Mouse (Mus musculus) left cerebral cortex, postnatal 36 days (tissue): ENCODE data around the gene Dusp16. TPM values are rescaled to one million over a fixed set of nuclear protein-coding genes. Genes with fewer than 3 reads are reported as not detected.

ENCODE experiments used
- DNase-seq, 2 experiments: peaks; one replicate each; pipeline ENCODE4 v3.0.0; 2021 to 2022; ENCODE audit warnings: low spot score in 2 of 2, mixed read lengths in 1 of 2
- intact Hi-C: fragments of 180-260 bp; cut with DNase I; formaldehyde crosslinking; loops from one replicate; pipeline ENCODE4 v1.15.1; 2025
- total RNA-seq, 2 experiments: library from RNA; stranded (reverse); gene quantifications; 2 replicates each; pipeline ENCODE4 v1.2.3; 2021

Gene Dusp16
- total RNA-seq = 10 to 100 TPM in 1 of 2 experiments, 1 to 10 TPM in 1; 8.0 to 12.7 TPM

DNA sequence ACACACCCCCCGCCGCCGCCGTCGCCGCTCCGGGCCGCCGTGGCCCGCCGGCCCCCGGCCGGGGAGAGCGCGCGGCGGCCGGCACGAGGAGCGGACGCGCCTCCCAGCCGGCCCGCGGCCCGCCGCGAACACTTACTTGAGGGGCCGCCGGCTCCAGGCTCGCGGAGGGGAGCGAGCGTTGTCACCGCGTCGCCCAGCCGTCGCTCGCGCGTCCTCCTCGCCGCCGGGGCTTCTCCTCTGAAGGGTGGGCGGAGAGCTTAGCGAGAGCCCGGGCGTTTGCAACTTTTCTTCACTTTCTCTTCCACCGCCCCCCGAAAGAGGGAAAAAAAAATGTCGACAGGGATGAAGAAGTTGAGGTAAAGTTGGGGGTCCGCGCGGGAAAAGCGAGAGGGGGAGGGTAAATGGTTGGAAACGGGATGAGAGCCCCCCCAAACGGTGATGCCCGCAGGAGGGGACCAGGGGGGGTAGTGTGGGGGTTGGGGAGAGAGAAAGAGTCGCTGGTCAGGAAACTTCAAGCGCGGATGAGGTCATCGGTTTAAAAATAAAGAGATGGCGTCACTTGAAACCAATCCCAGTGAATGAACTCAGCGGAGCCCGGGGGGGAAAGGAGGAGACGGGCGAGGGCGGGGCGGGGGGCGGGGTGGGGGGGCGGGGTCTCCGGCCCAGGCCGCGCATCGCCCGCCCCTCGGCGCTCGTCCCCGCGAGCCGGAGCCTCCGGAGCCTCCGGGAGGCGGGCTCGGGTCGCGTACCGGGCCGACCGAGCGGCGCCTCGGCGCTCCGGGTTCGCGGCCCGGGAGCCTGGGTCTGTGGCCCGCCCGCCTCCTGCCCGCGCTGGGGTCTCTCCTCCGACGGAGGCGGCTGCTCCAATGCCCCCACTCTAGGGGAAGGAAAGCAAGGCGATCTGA is at the start of gene Dusp16:
Dusp16 (minus strand) TSS at position 485 of the 905 bp plus-strand sequence.
- DNase-seq = peak; percentile 77

DNA sequence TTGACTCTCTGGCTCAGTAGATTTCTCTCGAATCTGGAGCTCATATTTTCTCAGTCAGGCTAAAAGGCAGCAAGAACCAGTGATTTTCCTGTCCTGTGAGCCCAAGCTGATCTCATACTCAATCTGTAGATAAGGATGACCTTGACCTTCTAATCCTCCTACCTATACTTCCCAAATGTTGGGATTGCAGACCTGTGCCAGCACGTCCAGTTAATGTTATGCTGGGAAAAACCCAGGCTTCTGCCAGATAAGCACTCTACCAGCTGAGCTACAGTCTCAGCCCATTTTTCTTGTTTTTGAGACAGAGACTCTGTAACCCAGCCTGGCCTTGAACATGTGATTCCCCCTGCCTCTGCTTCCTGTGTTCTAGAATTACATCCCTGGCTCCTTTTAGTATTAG is 47.9 kb upstream of the Dusp16 start:
- no peak for DNase-seq
- intact Hi-C loops = no loop called here

More for the DNA sequence above, at the start of gene Dusp16:
- intact Hi-C loops = no loop called here

DNA sequence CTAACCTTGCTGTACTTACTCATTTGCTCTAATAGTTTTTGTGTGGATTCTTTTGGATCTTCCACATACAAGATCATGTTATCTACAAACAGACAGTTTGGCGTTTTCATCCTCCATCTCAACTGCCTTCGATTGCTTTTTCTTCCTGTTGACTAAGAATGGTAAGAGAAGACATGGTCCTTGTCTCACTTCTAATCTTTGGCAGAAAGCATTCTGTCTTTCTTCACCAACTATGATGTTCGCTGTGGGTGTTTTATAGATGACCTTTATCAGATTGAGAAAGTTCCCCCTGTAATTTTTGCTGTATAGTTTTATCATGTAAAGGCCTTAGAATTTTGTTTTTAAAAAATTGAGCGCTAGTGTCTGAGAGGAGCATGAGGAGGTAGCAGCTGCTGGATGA is 45.7 kb upstream of the Dusp16 start:
- intact Hi-C loops = no loop called here
- no peak for DNase-seq

DNA sequence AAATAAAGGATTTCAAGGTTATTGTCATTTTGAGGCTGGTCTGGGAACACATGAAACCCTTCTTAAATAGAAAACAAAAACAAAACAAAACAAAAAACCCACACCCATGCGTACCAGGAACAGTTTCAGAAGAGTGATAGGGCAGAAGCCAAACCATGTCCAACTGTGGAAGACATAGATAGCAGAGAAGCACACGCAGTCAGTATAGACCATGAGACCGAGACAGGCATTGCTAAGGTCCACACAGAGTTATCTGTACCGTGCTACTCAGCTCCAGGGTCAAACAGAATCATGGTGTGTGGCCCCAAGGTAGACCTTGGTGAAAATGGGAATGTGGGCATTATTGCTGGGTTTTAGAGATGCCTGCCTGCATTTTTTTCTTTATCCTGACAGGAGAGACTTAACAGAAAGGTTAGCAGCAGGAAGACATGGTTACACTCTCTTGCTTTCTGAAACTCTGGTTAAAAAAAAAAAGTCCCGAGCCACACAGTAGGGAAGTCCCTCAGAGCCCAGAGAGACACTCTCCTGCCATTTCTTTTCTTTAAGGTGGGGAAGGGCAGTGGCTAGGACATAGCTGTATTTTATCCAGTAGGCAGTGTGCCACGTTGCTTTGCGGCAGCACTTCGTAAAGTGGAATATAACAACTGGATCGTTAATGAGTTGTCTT is 42.3 kb upstream of the Dusp16 start:
- intact Hi-C loops = no loop called here
- no peak for DNase-seq

DNA sequence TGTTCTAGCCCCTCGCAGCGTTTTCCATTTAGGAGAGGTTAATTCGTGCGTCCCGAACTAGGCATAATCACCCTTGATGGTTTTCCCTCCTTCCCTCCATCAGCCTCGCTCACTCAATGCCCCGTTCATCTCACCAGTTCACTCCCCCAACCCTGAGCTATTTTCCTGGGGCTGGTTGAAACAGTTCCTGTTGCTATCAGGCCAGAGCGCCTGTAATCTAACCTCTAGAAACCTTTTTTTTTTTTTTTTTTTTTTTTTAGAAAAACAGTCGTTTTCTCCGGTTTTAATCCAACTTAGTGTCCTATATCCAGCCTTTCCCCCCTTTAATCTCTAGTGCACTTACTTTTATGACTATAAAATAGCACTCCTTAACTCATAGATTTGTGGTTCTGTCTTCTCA is 38.4 kb upstream of the Dusp16 start:
- intact Hi-C loops = no loop called here
- DNase-seq = no peak

DNA sequence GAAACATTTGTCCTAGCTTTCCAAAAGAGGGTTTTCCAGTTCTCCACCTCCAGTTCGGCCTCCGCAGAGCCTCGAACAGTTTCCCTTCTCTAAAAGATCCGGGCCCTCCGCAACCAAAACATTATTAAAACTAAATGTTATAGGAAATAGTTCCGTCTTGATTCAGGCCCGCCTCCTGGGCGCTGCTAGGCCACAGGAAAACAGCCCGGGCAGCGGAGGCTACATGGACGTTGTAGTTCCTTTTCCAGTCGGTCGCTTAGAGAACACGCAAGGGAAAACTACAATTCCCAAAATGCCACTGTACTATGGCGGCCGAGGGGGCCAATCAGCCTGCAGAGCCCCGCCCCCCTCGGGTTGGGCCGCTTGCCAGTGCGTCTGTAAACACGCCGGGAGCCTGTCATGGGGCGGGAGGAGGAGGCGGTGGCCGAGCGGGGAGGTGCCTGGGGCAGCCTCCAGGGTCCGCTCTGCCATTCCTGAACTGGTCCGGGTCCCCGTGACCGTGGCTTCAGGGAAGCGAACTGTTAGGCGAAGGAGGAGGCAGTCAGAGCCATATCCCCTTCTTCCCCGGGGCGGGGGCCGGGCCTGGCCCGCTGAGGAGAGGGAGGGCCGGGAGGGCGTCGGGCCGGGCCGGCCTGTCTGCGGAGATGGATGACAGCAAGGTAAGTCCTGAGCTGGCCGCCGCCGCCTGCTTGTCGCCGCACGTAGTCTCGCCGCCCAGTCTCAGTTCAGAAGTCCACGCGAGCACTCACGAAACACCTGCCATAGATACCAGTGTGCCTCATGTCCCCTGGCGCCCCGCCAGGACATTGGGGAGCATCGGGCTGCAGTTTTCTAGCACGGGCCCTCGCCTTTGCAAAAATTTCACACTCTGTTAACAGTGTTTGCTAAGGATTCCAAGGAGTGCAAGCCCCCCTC is 37.6 kb upstream of the Dusp16 start, which contains the start of gene Crebl2:
Crebl2 (plus strand) TSS at position 369 of the 915 bp plus-strand sequence.
- intact Hi-C loops = no loop called here
- DNase-seq = peak; percentile 99 to 100

DNA sequence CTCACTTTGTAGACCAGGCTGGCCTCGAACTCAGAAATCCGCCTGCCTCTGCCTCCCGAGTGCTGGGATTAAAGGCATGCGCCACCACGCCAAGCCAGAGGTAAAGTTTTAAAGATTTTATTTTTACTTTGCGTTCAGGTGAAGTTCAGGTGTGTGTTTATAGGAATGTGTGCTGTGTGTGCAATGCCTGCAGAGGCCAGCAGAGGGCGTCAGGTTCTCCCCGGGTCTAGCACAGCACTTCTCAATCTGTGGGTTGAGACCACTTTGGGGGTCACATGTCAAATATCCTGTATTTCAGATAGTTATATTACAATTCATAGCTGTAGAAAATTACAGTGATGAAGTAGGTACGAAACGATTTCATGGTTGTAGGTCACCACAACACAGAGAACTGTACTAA is 30.4 kb upstream of the Dusp16 start:
- DNase-seq = no peak
- intact Hi-C loops = no loop called here

DNA sequence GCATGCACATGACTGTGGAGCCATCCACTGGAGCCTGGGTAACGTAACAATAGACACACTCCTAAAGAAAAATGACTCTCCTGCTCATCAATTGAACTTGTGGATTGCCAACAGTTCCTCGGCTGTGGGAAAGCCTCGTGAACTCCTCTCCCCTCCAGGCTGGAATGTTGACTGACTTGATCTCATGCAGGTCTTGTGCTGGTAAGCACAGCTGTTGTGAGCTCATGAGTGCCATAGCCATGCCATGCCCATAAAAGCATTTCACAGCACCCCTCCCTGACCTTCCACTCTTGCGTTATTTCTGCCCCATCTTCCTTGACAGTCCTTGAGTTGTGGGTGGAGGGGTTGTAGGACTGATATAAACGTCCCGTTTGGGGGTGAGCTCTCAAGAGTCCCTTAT is 28.0 kb upstream of the Dusp16 start:
- no peak for DNase-seq
- intact Hi-C loops = no loop called here

DNA sequence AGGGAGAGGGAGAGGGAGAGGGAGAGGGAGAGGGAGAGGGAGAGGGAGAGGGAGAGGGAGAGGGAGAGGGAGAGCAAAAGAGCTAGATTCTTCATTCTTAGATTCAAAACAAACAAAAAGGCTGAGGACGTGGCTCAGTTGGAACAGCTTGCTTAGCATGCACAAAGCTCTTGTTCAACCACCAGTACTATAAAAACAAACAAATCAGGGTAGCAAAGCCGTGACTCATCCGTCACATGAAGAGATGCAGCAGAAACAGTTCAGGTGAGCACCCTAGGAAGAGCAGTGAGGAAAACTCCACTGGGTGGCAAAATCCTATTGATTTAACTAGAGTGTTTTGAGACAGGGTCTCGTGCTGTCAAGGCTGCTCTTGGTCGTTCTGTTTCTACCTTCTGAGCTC is 27.3 kb upstream of the Dusp16 start:
- DNase-seq = no peak
- intact Hi-C loops = no loop called here

DNA sequence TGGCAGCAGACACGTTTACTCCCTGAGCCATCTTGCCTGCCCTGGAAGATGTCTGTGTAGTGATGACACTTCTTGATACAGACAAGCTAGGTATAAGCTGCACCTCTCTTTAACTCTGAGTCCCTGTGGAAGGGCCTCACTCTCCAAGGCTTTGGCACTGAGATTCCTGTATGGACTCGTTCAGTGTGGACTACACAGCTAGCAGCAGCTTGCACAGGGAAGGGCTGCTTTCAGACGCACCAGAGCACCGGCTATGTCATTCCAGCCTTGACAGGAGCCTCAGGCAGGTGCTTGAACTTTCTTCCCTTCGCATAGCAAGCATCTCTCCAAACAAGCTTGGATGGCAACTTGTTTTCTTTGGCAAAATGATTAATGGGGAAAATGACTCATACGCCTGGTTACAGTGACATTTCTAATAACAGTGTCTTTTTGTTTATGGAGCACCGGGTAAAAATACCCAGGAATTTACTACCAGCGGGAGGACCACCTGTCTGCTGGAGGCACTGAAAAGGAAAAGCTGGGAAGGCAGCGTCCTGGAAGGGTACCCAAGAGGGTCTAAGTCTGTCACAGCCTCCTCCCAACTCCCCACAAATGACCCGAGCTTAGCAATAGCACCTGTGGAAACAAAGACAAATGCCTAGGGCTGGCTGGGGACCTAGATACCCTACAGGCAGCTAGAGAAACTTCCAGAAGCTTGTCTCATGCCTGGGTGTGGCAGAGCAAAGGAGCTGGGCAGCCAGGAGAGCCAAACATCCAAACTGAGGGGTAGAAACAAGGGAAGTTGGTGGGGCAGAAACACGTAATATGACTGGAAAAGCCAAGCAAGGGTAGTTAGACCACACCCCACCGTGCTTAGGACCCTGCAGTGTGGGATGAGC is 24.9 kb upstream of the Dusp16 start:
- intact Hi-C loops = no loop called here
- DNase-seq = no peak

DNA sequence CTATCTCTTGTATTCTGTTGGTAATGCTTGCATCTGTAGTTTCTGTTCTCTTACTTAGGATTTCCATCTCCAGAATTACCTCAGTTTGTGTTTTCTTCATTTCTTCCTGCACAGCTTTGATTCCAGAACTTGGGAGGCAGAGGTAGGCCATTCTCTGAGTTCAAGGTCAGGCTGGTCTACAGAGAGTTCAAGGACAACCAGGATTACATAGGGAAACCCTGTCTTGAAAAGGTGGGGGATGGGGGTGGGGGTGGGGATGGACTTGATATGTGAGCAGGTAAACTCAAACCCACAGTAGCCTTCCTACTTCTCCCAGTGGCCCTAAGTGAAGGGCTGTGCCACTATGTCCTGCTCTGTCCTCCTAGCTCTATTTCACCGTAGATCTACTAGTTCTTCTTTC is 20.6 kb upstream of the Dusp16 start:
- intact Hi-C loops = no loop called here
- no peak for DNase-seq

DNA sequence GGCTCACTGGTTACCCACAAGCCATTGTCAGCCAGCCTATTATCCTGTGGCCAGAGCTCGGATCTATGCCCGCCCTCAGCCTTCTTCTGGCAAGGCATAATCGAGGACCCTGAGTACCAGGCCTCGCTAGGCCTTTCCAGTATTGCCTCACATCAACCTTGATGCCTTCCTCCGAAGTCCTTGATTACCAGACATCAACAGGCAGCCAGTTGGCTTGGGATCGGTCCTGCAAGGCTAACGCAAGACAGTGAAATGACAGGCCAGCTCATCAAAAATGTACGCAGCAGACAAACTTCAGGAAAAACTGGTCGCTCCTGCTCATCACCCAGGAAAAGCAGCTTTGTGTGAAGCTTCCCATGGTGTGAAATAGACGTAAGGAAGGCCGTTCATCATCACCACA is 15.4 kb upstream of the Dusp16 start:
- no peak for DNase-seq
- intact Hi-C loops = no loop called here

DNA sequence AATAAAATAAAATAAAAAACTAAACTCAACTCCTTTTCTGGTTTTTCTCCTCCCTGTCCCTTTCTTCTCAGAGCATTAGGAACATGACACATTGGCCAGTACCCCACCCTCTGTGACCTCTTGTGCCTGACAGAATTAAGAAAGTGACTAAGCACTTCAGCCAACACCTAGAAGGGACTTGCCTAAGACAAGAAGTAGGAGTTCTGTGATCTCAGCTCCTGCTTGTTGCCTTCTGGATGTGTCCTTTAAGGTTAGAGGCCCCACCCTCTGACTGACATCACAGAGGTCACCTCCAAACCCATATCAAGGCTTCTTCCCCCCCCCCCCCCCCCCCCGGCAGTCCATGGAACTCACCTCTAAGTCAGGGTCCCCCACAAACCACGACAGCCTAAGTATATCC is 14.7 kb upstream of the Dusp16 start:
- intact Hi-C loops = no loop called here
- no peak for DNase-seq

DNA sequence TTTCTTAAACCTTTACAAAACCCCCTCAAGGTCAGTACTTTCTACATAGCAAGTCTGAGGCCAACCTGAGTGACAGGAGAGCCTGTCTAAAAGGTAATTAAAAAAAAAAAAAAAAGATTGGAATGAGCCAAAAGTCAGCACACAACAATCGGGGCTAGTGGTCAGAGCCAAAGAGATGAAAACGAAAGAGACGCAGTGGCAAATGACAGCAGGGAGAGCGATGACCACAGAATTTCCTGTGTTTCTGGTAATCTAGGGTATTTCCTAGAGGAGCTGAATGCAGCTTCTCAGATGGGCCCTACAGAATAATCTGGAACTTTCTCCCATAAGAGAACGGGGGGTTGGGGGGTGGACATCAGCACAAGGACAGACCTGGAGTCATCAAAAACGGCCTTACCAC is 13.7 kb upstream of the Dusp16 start:
- DNase-seq = no peak
- intact Hi-C loops = no loop called here

DNA sequence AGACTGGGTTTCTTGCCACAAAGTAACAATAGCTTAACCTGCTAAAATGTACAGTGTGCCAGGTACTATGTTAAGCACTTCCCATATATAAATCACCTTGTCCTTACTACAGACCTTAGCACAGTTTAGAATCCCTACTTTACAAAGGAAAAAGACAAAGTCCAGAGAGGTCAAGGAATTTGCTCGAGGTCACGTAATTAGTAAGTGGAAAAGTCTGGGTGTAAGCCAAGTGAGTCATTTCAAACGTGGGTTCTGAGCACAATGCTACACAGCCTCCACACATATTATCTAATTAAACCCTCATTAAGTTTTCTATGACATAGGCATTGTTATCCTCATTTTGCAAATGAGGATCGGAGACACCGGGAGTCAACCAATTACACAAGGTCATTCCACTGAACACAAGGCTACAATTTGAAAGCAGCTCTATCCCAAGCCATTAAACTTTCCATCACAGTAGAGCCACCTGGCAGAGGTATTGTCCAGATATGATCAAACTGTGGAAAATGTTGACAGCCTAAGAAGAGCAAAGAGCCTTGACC is 12.4 kb upstream of the Dusp16 start:
- intact Hi-C loops = no loop called here
- no peak for DNase-seq

DNA sequence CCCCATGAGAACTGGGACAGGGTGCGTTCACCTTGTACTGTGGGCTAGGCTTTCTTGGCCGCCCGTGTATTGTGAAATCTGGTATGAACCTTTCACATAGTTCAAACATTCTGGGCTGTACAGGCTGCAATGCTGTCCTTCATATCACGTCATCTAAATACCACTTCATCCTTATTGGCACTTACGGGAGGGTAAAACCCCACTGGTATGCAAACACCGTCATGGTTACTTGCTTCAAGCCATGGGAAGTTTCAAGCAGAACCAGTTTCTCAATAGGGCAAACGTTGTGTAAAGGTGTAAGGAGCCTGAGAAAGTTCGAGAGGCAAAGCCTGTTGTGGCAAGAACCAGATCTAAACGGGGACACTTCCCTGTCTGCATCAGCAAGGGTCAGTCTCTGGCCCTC is 10.2 kb upstream of the Dusp16 start:
- no peak for DNase-seq
- intact Hi-C loops = no loop called here

DNA sequence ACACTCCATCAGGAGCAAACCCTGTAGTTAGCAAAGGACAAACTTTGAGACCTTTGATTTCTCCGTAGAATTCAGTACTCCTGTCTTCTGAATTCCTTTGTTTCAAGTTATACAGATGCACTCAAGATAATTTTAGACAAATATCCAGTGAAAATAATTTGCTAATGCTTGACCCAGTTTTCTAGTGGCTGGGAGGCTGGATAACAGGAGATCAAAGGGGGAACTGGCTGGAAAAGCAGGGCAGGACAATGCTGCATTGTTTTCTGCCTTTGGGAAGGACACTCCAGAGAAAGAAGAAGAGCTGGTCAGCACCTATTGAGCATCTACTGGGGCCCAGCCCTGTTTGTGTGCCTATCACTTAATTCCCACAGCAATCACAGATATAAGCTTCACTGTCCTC is 9.1 kb upstream of the Dusp16 start:
- intact Hi-C loops = no loop called here
- no peak for DNase-seq

DNA sequence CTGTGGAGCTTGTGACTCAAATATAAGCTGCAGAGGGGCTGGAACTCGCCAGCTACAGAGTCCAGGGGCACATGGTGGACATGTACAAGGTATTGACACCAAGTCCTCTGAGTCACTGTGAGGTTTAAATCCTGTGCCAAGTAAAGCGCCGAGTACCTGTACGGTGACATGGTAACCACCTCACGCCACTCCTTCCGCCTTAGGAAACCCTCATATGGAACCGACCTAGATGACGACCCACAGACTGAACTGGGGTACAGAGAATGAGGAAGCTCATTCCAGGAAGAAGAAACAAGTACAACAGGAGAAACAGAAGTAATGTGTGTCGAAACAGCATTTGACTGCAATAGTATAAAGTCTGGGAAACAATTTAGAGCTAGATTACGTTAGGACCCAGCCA is 3.9 kb upstream of the Dusp16 start:
- intact Hi-C loops = no loop called here
- no peak for DNase-seq
